Mouse (Mus musculus): Measurements from ENCODE around the gene Plekhh2. TPM values are rescaled to one million over a fixed set of nuclear protein-coding genes. Genes with fewer than 3 reads are reported as not detected.

The Plekhh2 gene
- polyA plus RNA-seq (2014; fragmentation: Nextera tagmentation; extraction: Ambion mirVana) = 12.7 and 17.2 TPM in 2 replicates

- Histone ChIP-seq H3K27ac (ENCODE audit: low read depth) (peak within 1 kb of the TSS; percentile 79), H3K9me3 (ENCODE audit: control insufficient read depth, low read length) (no peaks in the 10 kb centered on the region), H3K9ac (ENCODE audit: low read length) (peak within 1 kb of the TSS; percentile 85), H3K36me3 (ENCODE audit: control insufficient read depth, insufficient read depth, low read length) (no peaks in the 10 kb centered on the region), H3K27me3 (replicated peaks; ENCODE audit: control insufficient read depth, insufficient read depth, low read length) (no peaks in the 10 kb centered on the region), H3K4me3 (ENCODE audit: low read depth, low read length) (peak within 1 kb of the TSS; percentile 70), H3K4me2 (ENCODE audit: low read length) (peak within 1 kb of the TSS; percentile 67), H3K4me1 (replicated peaks; ENCODE audit: control insufficient read depth, insufficient read depth, low read length) (peaks cover 13% of the 10 kb centered on the region)
- DNase-seq (ENCODE audit: low spot score) = peak; percentile 92
- ATAC-seq (replicated peaks; ENCODE audit: low FRiP score, low TSS enrichment, low read depth) = peak; percentile 85
- under 1% methylated on average over 79 of the region's 79 CpGs for WGBS
Observed at GRCm38 (mm10) chr17:84511682-84512515, at the start of gene Plekhh2. Gene Plekhh2, plus strand, starts transcription at chr17:84511895.

- ATAC-seq (replicated peaks; ENCODE audit: low FRiP score, low TSS enrichment, low read depth) = peak; percentile 99
- H3K36me3 ChIP-seq (ENCODE audit: control insufficient read depth, insufficient read depth, low read length) = peaks cover 3% of the 10 kb centered on the region; the same call in 1 of the 2 replicates
- WGBS = under 1% methylated on average over 67 of the region's 67 CpGs
Observed at GRCm38 (mm10) chr17:84465753-84466608, 45.7 kb upstream of the Plekhh2 start, which contains the start of gene Thada. Gene Thada, minus strand, starts transcription at chr17:84466205.

GRCm38 (mm10) chr17:84474312-84474711, 37.4 kb upstream of the Plekhh2 start:
- H3K27me3 ChIP-seq (replicated peaks; ENCODE audit: control insufficient read depth, insufficient read depth, low read length) = no peaks in the 10 kb centered on the region
- DNase-seq (ENCODE audit: low spot score) (no peak), ATAC-seq (replicated peaks; ENCODE audit: low FRiP score, low TSS enrichment, low read depth) (no peak)
- H3K36me3 ChIP-seq (ENCODE audit: control insufficient read depth, insufficient read depth, low read length) = no peaks in the 10 kb centered on the region
- no peaks in the 10 kb centered on the region for H3K4me1 ChIP-seq (replicated peaks; ENCODE audit: control insufficient read depth, insufficient read depth, low read length)
- no peak overlapping the region for H3K27ac ChIP-seq (ENCODE audit: low read depth)
- 49% methylated on average over 4 of the region's 4 CpGs for WGBS
- no peak overlapping the region for H3K9ac ChIP-seq (ENCODE audit: low read length)
- H3K9me3 ChIP-seq (ENCODE audit: control insufficient read depth, low read length) = no peaks in the 10 kb centered on the region
- H3K4me2 ChIP-seq (ENCODE audit: low read length) = no peak overlapping the region
- no peak overlapping the region for H3K4me3 ChIP-seq (ENCODE audit: low read depth, low read length)

More at GRCm38 (mm10) chr17:84465753-84466608, 45.7 kb upstream of the Plekhh2 start, which contains the start of gene Thada:
- Histone ChIP-seq H3K4me2 (ENCODE audit: low read length) (peak within 1 kb of the TSS; percentile 90), H3K9ac (ENCODE audit: low read length) (peak within 1 kb of the TSS; percentile 89), H3K27me3 (replicated peaks; ENCODE audit: control insufficient read depth, insufficient read depth, low read length) (no peaks in the 10 kb centered on the region), H3K9me3 (ENCODE audit: control insufficient read depth, low read length) (no peaks in the 10 kb centered on the region), H3K4me3 (ENCODE audit: low read depth, low read length) (peak within 1 kb of the TSS; percentile 95), H3K27ac (ENCODE audit: low read depth) (peak within 1 kb of the TSS; percentile 82), H3K4me1 (replicated peaks; ENCODE audit: control insufficient read depth, insufficient read depth, low read length) (peaks cover 11% of the 10 kb centered on the region)
- peak; percentile 100 for DNase-seq (ENCODE audit: low spot score)

GRCm38 (mm10) chr17:84477176-84477575, 34.5 kb upstream of the Plekhh2 start:
- H3K9me3 ChIP-seq (ENCODE audit: control insufficient read depth, low read length) = no peaks in the 10 kb centered on the region
- DNase-seq (ENCODE audit: low spot score) = no peak

GRCm38 (mm10) chr17:84478276-84478675, 33.4 kb upstream of the Plekhh2 start:
- Histone ChIP-seq H3K9ac (ENCODE audit: low read length) (no peak overlapping the region), H3K36me3 (ENCODE audit: control insufficient read depth, insufficient read depth, low read length) (no peaks in the 10 kb centered on the region), H3K4me2 (ENCODE audit: low read length) (no peak overlapping the region), H3K4me1 (replicated peaks; ENCODE audit: control insufficient read depth, insufficient read depth, low read length) (no peaks in the 10 kb centered on the region; the same call in 1 of the 2 replicates), H3K27me3 (replicated peaks; ENCODE audit: control insufficient read depth, insufficient read depth, low read length) (no peaks in the 10 kb centered on the region), H3K4me3 (ENCODE audit: low read depth, low read length) (no peak overlapping the region), H3K27ac (ENCODE audit: low read depth) (no peak overlapping the region), H3K9me3 (ENCODE audit: control insufficient read depth, low read length) (no peaks in the 10 kb centered on the region)
- ATAC-seq (replicated peaks; ENCODE audit: low FRiP score, low TSS enrichment, low read depth) (no peak), DNase-seq (ENCODE audit: low spot score) (no peak)
- 85% methylated on average over 4 of the region's 4 CpGs for WGBS

More at GRCm38 (mm10) chr17:84477176-84477575, 34.5 kb upstream of the Plekhh2 start:
- no peak overlapping the region for H3K4me3 ChIP-seq (ENCODE audit: low read depth, low read length)
- H3K4me2 ChIP-seq (ENCODE audit: low read length) = no peak overlapping the region
- H3K27ac ChIP-seq (ENCODE audit: low read depth) = no peak overlapping the region
- H3K9ac ChIP-seq (ENCODE audit: low read length) = no peak overlapping the region
- no peak for ATAC-seq (replicated peaks; ENCODE audit: low FRiP score, low TSS enrichment, low read depth)
- H3K4me1 ChIP-seq (replicated peaks; ENCODE audit: control insufficient read depth, insufficient read depth, low read length) = no peaks in the 10 kb centered on the region; the same call in 1 of the 2 replicates
- H3K36me3 ChIP-seq (ENCODE audit: control insufficient read depth, insufficient read depth, low read length) = no peaks in the 10 kb centered on the region
- 88% methylated on average over 5 of the region's 5 CpGs for WGBS
- no peaks in the 10 kb centered on the region for H3K27me3 ChIP-seq (replicated peaks; ENCODE audit: control insufficient read depth, insufficient read depth, low read length)

- no peak overlapping the region for H3K9ac ChIP-seq (ENCODE audit: low read length)
- no peaks in the 10 kb centered on the region; the same call in 1 of the 2 replicates for H3K4me1 ChIP-seq (replicated peaks; ENCODE audit: control insufficient read depth, insufficient read depth, low read length)
- DNase-seq (ENCODE audit: low spot score) (no peak), ATAC-seq (replicated peaks; ENCODE audit: low FRiP score, low TSS enrichment, low read depth) (no peak)
- no peak overlapping the region for H3K27ac ChIP-seq (ENCODE audit: low read depth)
- H3K4me3 ChIP-seq (ENCODE audit: low read depth, low read length) = no peak overlapping the region
- H3K9me3 ChIP-seq (ENCODE audit: control insufficient read depth, low read length) = no peaks in the 10 kb centered on the region
- no peaks in the 10 kb centered on the region for H3K36me3 ChIP-seq (ENCODE audit: control insufficient read depth, insufficient read depth, low read length)
- WGBS = 48% methylated on average over 15 of the region's 15 CpGs
- no peaks in the 10 kb centered on the region for H3K27me3 ChIP-seq (replicated peaks; ENCODE audit: control insufficient read depth, insufficient read depth, low read length)
- H3K4me2 ChIP-seq (ENCODE audit: low read length) = no peak overlapping the region
Observed at GRCm38 (mm10) chr17:84480464-84481355, 31.0 kb upstream of the Plekhh2 start.

GRCm38 (mm10) chr17:84482831-84483230, 28.9 kb upstream of the Plekhh2 start:
- no peaks in the 10 kb centered on the region for H3K36me3 ChIP-seq (ENCODE audit: control insufficient read depth, insufficient read depth, low read length)
- no peak overlapping the region for H3K27ac ChIP-seq (ENCODE audit: low read depth)

More at GRCm38 (mm10) chr17:84482831-84483230, 28.9 kb upstream of the Plekhh2 start:
- Histone ChIP-seq H3K27me3 (replicated peaks; ENCODE audit: control insufficient read depth, insufficient read depth, low read length) (no peaks in the 10 kb centered on the region), H3K9ac (ENCODE audit: low read length) (no peak overlapping the region), H3K9me3 (ENCODE audit: control insufficient read depth, low read length) (no peaks in the 10 kb centered on the region), H3K4me1 (replicated peaks; ENCODE audit: control insufficient read depth, insufficient read depth, low read length) (no peaks in the 10 kb centered on the region; the same call in 1 of the 2 replicates), H3K4me3 (ENCODE audit: low read depth, low read length) (no peak overlapping the region), H3K4me2 (ENCODE audit: low read length) (no peak overlapping the region)
- ATAC-seq (replicated peaks; ENCODE audit: low FRiP score, low TSS enrichment, low read depth) = no peak
- no peak for DNase-seq (ENCODE audit: low spot score)
- WGBS = 93% methylated on average over 3 of the region's 3 CpGs
